Mouse (Mus musculus) heart, embryonic 13.5 days (tissue): ENCODE results near the gene Grin3b. TPM values are rescaled to one million over a fixed set of nuclear protein-coding genes. Genes with fewer than 3 reads are reported as not detected.

ENCODE experiments used
- ATAC-seq: fragments of 200-750 bp; cut with Nextera tagmentation; 2 replicates; pipeline ENCODE4 v1.8.0; 2017; ENCODE audit warnings: moderate TSS enrichment; ENCODE audit not compliant: insufficient number of reproducible peaks, low FRiP score, low TSS enrichment; ENCODE audit errors: extremely low read depth
- H3K27ac ChIP-seq: fragments of 300-500 bp; sonication (generic); replicated peaks from 2 replicates; pipeline ENCODE4 v1.5.1; 2015; ENCODE audit warnings: moderate library complexity, mild to moderate bottlenecking, inconsistent platforms
- H3K27me3 ChIP-seq: fragments of 300-500 bp; sonication (generic); replicated peaks from 2 replicates; pipeline ENCODE4 v1.6.1; 2015; ENCODE audit warnings: mild to moderate bottlenecking, inconsistent platforms
- H3K36me3 ChIP-seq: fragments of 300-500 bp; sonication (generic); 2 replicates; pipeline ENCODE4 v1.6.1; 2015; ENCODE audit warnings: mild to moderate bottlenecking, inconsistent platforms
- H3K4me1 ChIP-seq: fragments of 300-500 bp; sonication (generic); 2 replicates; pipeline ENCODE4 v1.6.1; 2015; ENCODE audit warnings: inconsistent platforms
- H3K4me2 ChIP-seq: fragments of 300-500 bp; sonication (generic); 2 replicates; pipeline ENCODE4 v1.6.1; 2015; ENCODE audit warnings: inconsistent platforms, mild to moderate bottlenecking, moderate library complexity
- H3K4me3 ChIP-seq: fragments of 300-500 bp; sonication (generic); 2 replicates; pipeline ENCODE4 v1.5.1; 2015; ENCODE audit warnings: moderate library complexity, mild to moderate bottlenecking, inconsistent platforms
- H3K9ac ChIP-seq: fragments of 300-500 bp; sonication (generic); 2 replicates; pipeline ENCODE4 v1.6.1; 2015; ENCODE audit warnings: inconsistent platforms, mild to moderate bottlenecking, moderate library complexity
- H3K9me3 ChIP-seq: fragments of 300-500 bp; sonication (generic); 2 replicates; pipeline ENCODE4 v1.6.1; 2016; ENCODE audit warnings: inconsistent platforms
- WGBS: fragments of 180-500 bp; shearing (Covaris S2); methylation state at CpG from one replicate; pipeline ENCODE4 v1.1.7; 2015; ENCODE audit warnings: mixed read lengths; 5-methylcytosine and 5-hydroxymethylcytosine counted together
- polyA plus RNA-seq: library from polyadenylated mRNA; unstranded; fragments of >200 nt; fragmentation: Nextera tagmentation; extraction: Ambion mirVana; gene quantifications from 2 replicates; pipeline ENCODE4 v1.2.1, GENCODE M21; 2015

The Grin3b gene
- polyA plus RNA-seq, 1 experiment from 2014 or later: 0.09 TPM

- ATAC-seq: no peak
- Histone ChIP-seq H3K4me3 (no peak overlapping the region), H3K9ac (no peak overlapping the region), H3K4me2 (no peak overlapping the region), H3K4me1 (peaks cover 15% of the 10 kb centered on the region), H3K9me3 (0 out of 2 replicates have a peak, but pooled peaks cover 10% of the 10 kb centered on the region), H3K27me3 (peaks cover 54% of the 10 kb centered on the region), H3K36me3 (peaks cover 41% of the 10 kb centered on the region), H3K27ac (no peak overlapping the region)
- WGBS: 45% methylated on average over 14 of the region's 14 CpGs
These were observed 2.3 kb downstream of the Grin3b start for GRCm38 (mm10) chr10:79972831-79973230.

DNA sequence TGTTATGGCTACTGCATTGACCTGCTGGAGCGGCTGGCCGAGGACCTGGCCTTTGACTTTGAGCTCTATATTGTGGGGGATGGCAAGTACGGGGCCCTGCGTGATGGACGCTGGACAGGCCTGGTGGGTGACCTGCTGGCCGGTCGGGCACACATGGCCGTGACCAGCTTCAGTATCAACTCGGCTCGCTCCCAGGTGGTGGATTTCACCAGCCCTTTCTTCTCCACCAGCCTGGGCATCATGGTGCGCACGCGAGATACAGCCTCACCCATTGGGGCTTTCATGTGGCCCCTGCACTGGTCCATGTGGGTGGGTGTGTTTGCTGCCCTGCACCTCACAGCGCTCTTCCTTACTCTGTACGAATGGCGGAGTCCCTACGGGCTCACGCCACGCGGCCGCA, 3.6 kb downstream of the Grin3b start:
- Histone ChIP-seq H3K4me2 (no peak overlapping the region), H3K27ac (no peak overlapping the region), H3K27me3 (peaks cover 46% of the 10 kb centered on the region), H3K9ac (no peak overlapping the region), H3K9me3 (0 out of 2 replicates have a peak, but pooled peaks cover 10% of the 10 kb centered on the region), H3K4me1 (peaks cover 15% of the 10 kb centered on the region), H3K36me3 (peaks cover 49% of the 10 kb centered on the region), H3K4me3 (no peak overlapping the region)
- 87% methylated on average over 21 of the region's 21 CpGs for WGBS
- no peak for ATAC-seq

- Histone ChIP-seq H3K9me3 (0 out of 2 replicates have a peak, but pooled peaks cover 10% of the 10 kb centered on the region), H3K9ac (no peak overlapping the region), H3K4me3 (no peak overlapping the region), H3K27ac (no peak overlapping the region), H3K4me1 (peaks cover 18% of the 10 kb centered on the region), H3K36me3 (peaks cover 55% of the 10 kb centered on the region), H3K27me3 (peaks cover 41% of the 10 kb centered on the region), H3K4me2 (no peak overlapping the region)
- WGBS: 85% methylated on average over 8 of the region's 8 CpGs
- ATAC-seq: no peak
These were observed 4.2 kb downstream of the Grin3b start for GRCm38 (mm10) chr10:79974668-79975067.

GRCm38 (mm10) chr10:79976071-79976721, 5.7 kb downstream of the Grin3b start:
- H3K4me2 ChIP-seq: no peak overlapping the region
- H3K36me3 ChIP-seq: peaks cover 56% of the 10 kb centered on the region
- no peak overlapping the region for H3K27ac ChIP-seq
- ATAC-seq: no peak
- WGBS: 84% methylated on average over 28 of the region's 28 CpGs
- 0 out of 2 replicates have a peak, but pooled peaks cover 10% of the 10 kb centered on the region for H3K9me3 ChIP-seq
- peaks cover 25% of the 10 kb centered on the region for H3K4me1 ChIP-seq
- peaks cover 26% of the 10 kb centered on the region for H3K27me3 ChIP-seq
- H3K4me3 ChIP-seq: no peak overlapping the region
- H3K9ac ChIP-seq: no peak overlapping the region

DNA sequence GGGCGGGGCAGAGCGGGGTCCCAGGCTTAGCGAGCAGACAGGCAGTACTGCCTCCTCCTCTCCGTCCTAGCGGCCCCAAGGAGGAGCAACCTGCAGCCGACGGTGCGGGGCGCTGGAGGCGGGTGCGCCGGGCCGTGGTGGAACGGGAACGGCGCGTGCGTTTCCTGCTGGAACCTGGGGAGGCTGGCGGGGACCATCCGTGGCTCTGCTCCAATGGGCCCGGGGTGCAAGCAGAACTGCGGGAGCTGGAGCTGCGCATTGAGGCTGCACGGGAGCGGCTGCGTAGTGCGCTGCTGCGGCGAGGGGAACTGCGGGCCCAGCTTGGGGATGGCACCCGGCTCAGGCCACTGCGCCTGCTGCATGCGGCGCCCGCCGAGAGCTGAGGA, 6.2 kb downstream of the Grin3b start:
- H3K36me3 ChIP-seq: peaks cover 60% of the 10 kb centered on the region

DNA sequence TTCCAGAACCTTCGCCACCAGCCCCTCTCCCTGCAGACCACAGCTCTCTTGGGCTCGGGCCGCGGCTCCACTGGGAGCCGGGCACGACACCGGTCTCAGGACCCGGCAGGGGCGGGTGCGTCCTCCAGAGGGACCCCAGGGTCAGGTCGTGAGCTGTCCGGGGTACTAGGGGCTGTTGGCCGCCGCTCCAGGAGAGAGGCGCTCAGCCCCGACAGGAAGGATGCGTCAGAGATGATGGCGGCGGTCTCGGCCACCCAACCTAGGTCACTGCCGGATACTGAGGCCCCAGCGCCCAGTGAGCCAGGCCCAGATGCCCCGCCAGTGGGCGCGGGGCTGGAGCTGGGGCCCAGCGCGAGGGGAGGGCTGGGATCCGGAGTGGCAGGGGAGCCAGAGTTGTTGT, 6.8 kb downstream of the Grin3b start:
- peaks cover 60% of the 10 kb centered on the region for H3K36me3 ChIP-seq
- peaks cover 14% of the 10 kb centered on the region for H3K27me3 ChIP-seq
- no peak overlapping the region for H3K4me2 ChIP-seq
- no peak for ATAC-seq
- 85% methylated on average over 28 of the region's 28 CpGs for WGBS
- no peak overlapping the region for H3K4me3 ChIP-seq
- H3K4me1 ChIP-seq: peaks cover 32% of the 10 kb centered on the region
- no peak overlapping the region for H3K27ac ChIP-seq
- H3K9ac ChIP-seq: no peak overlapping the region
- 0 out of 2 replicates have a peak, but pooled peaks cover 10% of the 10 kb centered on the region for H3K9me3 ChIP-seq

More for the DNA sequence above, 6.2 kb downstream of the Grin3b start:
- H3K9ac ChIP-seq: no peak overlapping the region
- no peak for ATAC-seq
- WGBS: 71% methylated on average over 29 of the region's 36 CpGs
- H3K4me2 ChIP-seq: no peak overlapping the region
- 0 out of 2 replicates have a peak, but pooled peaks cover 10% of the 10 kb centered on the region for H3K9me3 ChIP-seq
- H3K27me3 ChIP-seq: peaks cover 21% of the 10 kb centered on the region
- no peak overlapping the region for H3K27ac ChIP-seq
- peaks cover 28% of the 10 kb centered on the region for H3K4me1 ChIP-seq
- H3K4me3 ChIP-seq: no peak overlapping the region

GRCm38 (mm10) chr10:79978061-79978460, 7.5 kb downstream of the Grin3b start:
- no peak overlapping the region for H3K4me3 ChIP-seq
- peaks cover 60% of the 10 kb centered on the region for H3K36me3 ChIP-seq
- H3K27me3 ChIP-seq: peaks cover 7% of the 10 kb centered on the region; the same call in 1 of the 2 replicates
- WGBS: 95% methylated on average over 21 of the region's 21 CpGs
- H3K4me2 ChIP-seq: no peak overlapping the region
- 0 out of 2 replicates have a peak, but pooled peaks cover 10% of the 10 kb centered on the region for H3K9me3 ChIP-seq
- no peak overlapping the region for H3K27ac ChIP-seq
- H3K9ac ChIP-seq: no peak overlapping the region
- peaks cover 35% of the 10 kb centered on the region for H3K4me1 ChIP-seq
- no peak for ATAC-seq

DNA sequence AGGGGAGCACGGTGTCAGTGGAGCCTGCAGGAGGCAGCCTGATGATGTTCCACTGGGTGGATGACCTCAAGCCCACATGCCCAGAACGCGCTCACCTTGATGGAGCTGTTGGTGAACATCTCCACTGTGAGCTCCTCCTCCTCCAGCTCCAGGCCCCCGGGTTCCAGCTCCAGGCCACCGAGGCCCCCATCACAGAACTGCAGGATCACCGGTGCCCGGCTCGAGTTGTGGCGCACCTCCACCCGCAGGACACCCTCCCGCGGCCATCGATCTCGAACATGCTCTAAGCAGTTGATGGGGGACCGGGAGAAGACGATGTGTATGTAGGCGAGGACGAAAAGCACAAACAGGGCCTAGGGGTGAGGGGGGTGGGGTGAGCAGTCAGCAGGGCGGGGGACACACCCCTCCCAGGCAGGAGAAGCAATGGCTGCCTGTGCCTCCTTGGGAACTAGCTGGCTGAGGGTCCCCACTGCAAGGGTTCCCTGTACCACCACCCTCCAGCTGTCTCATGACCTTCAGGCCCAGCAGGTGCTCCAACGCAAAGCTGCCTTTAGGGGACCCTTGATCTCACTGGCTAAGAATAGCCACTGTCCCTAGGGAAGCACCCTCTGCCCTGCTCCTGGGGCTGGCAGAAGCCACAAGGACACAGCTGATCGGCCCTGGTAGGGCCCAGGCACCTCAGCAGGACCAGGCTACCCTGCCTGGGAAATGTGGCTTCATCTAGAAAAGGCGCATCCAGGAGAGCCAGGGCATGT, 9.1 kb downstream of the Grin3b start:
- Histone ChIP-seq H3K4me1 (peaks cover 39% of the 10 kb centered on the region), H3K4me3 (no peak overlapping the region), H3K9ac (peak overlapping the region; percentile 12), H3K27me3 (no peaks in the 10 kb centered on the region), H3K27ac (peak overlapping the region; percentile 6; the same call in 1 of the 2 replicates), H3K36me3 (peaks cover 54% of the 10 kb centered on the region), H3K4me2 (no peak overlapping the region), H3K9me3 (0 out of 2 replicates have a peak, but pooled peaks cover 10% of the 10 kb centered on the region)
- ATAC-seq: no peak
- 86% methylated on average over 22 of the region's 22 CpGs for WGBS

DNA sequence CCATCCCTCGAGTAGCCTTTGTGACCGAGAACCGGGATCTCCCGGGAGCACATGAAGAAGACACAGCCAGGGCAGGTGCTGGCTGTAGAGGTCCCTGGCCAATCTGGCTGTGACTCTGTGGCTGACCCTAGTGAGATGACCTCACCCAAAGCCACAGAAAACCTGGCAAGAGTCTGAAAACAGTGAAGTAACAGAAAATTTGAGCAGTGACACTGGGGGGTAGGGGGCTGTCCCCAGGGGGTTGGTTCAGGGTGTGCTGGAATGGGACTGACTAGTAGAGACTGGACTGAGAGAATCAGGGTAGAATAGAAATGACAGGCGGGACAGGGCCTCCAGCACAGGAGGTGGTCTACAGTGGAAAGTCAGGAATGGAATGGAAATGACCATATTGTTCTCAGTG, 12.7 kb downstream of the Grin3b start:
- H3K9me3 ChIP-seq: no peaks in the 10 kb centered on the region
- peak overlapping the region; percentile 96 for H3K9ac ChIP-seq
- H3K36me3 ChIP-seq: peaks cover 20% of the 10 kb centered on the region
- no peak for ATAC-seq
- peak overlapping the region; percentile 95 for H3K27ac ChIP-seq
- peak overlapping the region; percentile 96 for H3K4me2 ChIP-seq
- no peaks in the 10 kb centered on the region for H3K27me3 ChIP-seq
- 68% methylated on average over 5 of the region's 5 CpGs for WGBS
- peaks cover 62% of the 10 kb centered on the region for H3K4me1 ChIP-seq
- peak overlapping the region; percentile 84 for H3K4me3 ChIP-seq

GRCm38 (mm10) chr10:79983670-79984069, 13.2 kb downstream of the Grin3b start:
- peaks cover 15% of the 10 kb centered on the region for H3K36me3 ChIP-seq
- no peaks in the 10 kb centered on the region for H3K9me3 ChIP-seq
- peak overlapping the region; percentile 95 for H3K27ac ChIP-seq
- no peaks in the 10 kb centered on the region for H3K27me3 ChIP-seq
- peaks cover 62% of the 10 kb centered on the region for H3K4me1 ChIP-seq
- under 1% methylated on average over 21 of the region's 21 CpGs for WGBS
- ATAC-seq: no peak
- H3K4me2 ChIP-seq: peak overlapping the region; percentile 96
- peak overlapping the region; percentile 84 for H3K4me3 ChIP-seq
- H3K9ac ChIP-seq: peak overlapping the region; percentile 96

DNA sequence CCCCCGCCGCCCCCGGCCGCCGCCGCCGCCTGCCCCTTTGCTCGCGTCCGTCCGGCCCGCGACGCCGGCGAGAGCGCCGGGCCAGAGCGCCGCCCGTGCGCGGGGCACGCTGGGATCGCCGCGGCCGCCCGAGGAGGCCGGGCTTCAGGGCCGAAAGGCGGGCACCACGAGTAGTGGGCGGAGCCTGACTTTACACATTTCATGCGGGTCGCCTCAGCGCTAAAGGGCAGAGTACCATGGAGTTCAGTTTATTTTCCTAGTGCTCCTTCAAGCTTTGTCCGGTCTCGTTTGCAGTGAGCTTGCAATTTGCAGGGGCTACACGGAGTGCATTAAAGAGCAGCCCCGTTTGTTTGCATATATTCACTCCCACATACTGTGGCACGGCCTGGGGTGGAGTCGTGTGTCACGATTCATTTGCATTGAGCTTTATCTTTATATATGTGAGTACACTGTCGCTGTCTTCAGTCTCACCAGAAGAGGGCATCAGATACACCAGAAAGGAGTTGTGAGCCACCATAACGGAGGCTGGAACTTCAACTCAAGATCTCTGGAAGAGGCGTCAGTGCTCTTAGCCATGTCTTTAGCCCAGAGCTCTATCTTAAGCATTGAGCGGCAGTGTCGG, 13.8 kb downstream of the Grin3b start, which contains the start of gene Tmem259:
TSS of gene Tmem259 (minus strand) at position 136 of the 622 bp plus-strand sequence.
- Histone ChIP-seq H3K27me3 (no peaks in the 10 kb centered on the region), H3K36me3 (peaks cover 9% of the 10 kb centered on the region), H3K27ac (peak within 1 kb of the TSS; percentile 95), H3K4me2 (peak within 1 kb of the TSS; percentile 96), H3K4me3 (peak within 1 kb of the TSS; percentile 84), H3K4me1 (peaks cover 66% of the 10 kb centered on the region), H3K9ac (peak within 1 kb of the TSS; percentile 96), H3K9me3 (no peaks in the 10 kb centered on the region)
- under 1% methylated on average over 44 of the region's 49 CpGs for WGBS
- peak; percentile 53 for ATAC-seq
